Mouse (Mus musculus): ENCODE measurements around the gene Pkig. TPM values are rescaled to one million over a fixed set of nuclear protein-coding genes. Genes with fewer than 3 reads are reported as not detected.
A peak's percentile ranks its signal among the peaks of the same experiment; 100 is the strongest.

Pkig gene
- polyA plus RNA-seq, 1 experiment from 2014 or later, result 136 TPM

DNA sequence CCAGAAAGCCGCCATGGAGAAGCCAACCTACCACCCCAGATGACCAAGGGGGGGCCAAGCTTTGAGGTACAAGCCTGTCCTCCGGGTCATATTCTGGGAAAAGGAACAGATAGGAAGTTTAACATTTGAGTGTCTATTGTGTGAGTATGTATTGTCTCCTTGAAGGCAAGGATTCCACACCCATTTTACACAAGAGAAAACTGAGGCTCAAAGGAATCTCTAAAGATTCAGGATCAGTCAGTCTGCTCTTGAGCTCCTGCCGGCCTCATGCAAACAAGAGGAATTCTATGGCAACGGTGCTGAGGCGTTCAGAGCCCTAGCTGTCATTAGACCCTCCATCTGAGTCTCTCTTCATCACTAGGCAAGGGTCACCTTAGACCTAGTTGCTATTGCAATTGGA, 84.5 kb downstream of the Pkig start:
- H3K4me2 ChIP-seq (replicated peaks; ENCODE audit: low read depth, low read length), result no peak overlapping the region
- no peak overlapping the region for H3K4me3 ChIP-seq (ENCODE audit: low read depth, low read length)
- no peak overlapping the region for H3K9ac ChIP-seq (ENCODE audit: low read depth, low read length)
- H3K4me1 ChIP-seq (replicated peaks; ENCODE audit: control insufficient read depth, insufficient read depth, low read length), result no peaks in the 10 kb centered on the region
- no peak for DNase-seq (ENCODE audit: low spot score)
- no peaks in the 10 kb centered on the region for H3K27me3 ChIP-seq (ENCODE audit: control insufficient read depth, insufficient read depth, low read length)
- 66% methylated on average over 5 of the region's 5 CpGs for WGBS
- no peaks in the 10 kb centered on the region for H3K36me3 ChIP-seq (ENCODE audit: control insufficient read depth, insufficient read depth, low read length)
- no peak overlapping the region for H3K27ac ChIP-seq (ENCODE audit: low read depth, low read length)
- H3K9me3 ChIP-seq (ENCODE audit: control insufficient read depth, low read length), result no peaks in the 10 kb centered on the region
- no peak for ATAC-seq (ENCODE audit: low FRiP score)

DNA sequence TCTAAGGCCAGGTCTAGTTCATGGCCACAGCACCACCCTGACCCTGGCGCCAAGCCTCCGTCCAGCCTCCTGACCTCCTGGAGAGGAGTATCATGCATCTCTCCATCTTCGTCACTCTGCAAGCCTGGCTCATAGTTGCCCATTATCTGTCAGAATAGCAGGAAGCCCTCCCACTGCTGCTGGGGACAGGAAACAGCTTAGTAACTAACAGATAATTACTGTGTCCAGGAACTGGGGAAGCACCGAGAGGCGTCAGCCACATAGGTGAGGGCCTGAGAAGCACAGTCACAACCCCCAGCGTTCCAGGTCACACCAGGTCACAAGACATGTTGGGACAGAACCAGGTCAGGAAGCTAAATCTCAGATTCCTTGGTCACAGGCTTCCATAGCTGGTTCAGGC, 85.2 kb downstream of the Pkig start:
- no peak overlapping the region for H3K9ac ChIP-seq (ENCODE audit: low read depth, low read length)
- 68% methylated on average over 6 of the region's 6 CpGs for WGBS
- no peak overlapping the region for H3K4me3 ChIP-seq (ENCODE audit: low read depth, low read length)
- H3K36me3 ChIP-seq (ENCODE audit: control insufficient read depth, insufficient read depth, low read length), result no peaks in the 10 kb centered on the region
- no peaks in the 10 kb centered on the region for H3K27me3 ChIP-seq (ENCODE audit: control insufficient read depth, insufficient read depth, low read length)
- no peak overlapping the region for H3K4me2 ChIP-seq (replicated peaks; ENCODE audit: low read depth, low read length)
- no peak for ATAC-seq (ENCODE audit: low FRiP score)
- no peaks in the 10 kb centered on the region for H3K4me1 ChIP-seq (replicated peaks; ENCODE audit: control insufficient read depth, insufficient read depth, low read length)
- H3K9me3 ChIP-seq (ENCODE audit: control insufficient read depth, low read length), result no peaks in the 10 kb centered on the region
- H3K27ac ChIP-seq (ENCODE audit: low read depth, low read length), result no peak overlapping the region
- DNase-seq (ENCODE audit: low spot score), result no peak

- H3K9ac ChIP-seq (ENCODE audit: low read depth, low read length), result no peak overlapping the region
- no peaks in the 10 kb centered on the region; the same call in 1 of the 2 replicates for H3K27me3 ChIP-seq (ENCODE audit: control insufficient read depth, insufficient read depth, low read length)
- H3K4me3 ChIP-seq (ENCODE audit: low read depth, low read length), result no peak overlapping the region
- 87% methylated on average over 10 of the region's 10 CpGs for WGBS
- DNase-seq (ENCODE audit: low spot score) (no peak), ATAC-seq (ENCODE audit: low FRiP score) (no peak)
- H3K4me2 ChIP-seq (replicated peaks; ENCODE audit: low read depth, low read length), result no peak overlapping the region
- H3K36me3 ChIP-seq (ENCODE audit: control insufficient read depth, insufficient read depth, low read length), result no peaks in the 10 kb centered on the region
- H3K4me1 ChIP-seq (replicated peaks; ENCODE audit: control insufficient read depth, insufficient read depth, low read length), result 0 out of 2 replicates have a peak, but pooled peaks cover 2% of the 10 kb centered on the region
- no peaks in the 10 kb centered on the region for H3K9me3 ChIP-seq (ENCODE audit: control insufficient read depth, low read length)
- no peak overlapping the region for H3K27ac ChIP-seq (ENCODE audit: low read depth, low read length)
Observed at GRCm38 (mm10) chr2:163744801-163745570, 86.8 kb downstream of the Pkig start.

- Histone ChIP-seq H3K4me3 (ENCODE audit: low read depth, low read length) (peak within 1 kb of the TSS; percentile 53), H3K27me3 (ENCODE audit: control insufficient read depth, insufficient read depth, low read length) (peaks cover 2% of the 10 kb centered on the region; the same call in 1 of the 2 replicates), H3K4me2 (replicated peaks; ENCODE audit: low read depth, low read length) (peak within 1 kb of the TSS; percentile 91), H3K9me3 (ENCODE audit: control insufficient read depth, low read length) (no peaks in the 10 kb centered on the region), H3K27ac (ENCODE audit: low read depth, low read length) (no peak within 1 kb of the TSS), H3K9ac (ENCODE audit: low read depth, low read length) (peak within 1 kb of the TSS; percentile 68), H3K4me1 (replicated peaks; ENCODE audit: control insufficient read depth, insufficient read depth, low read length) (peaks cover 2% of the 10 kb centered on the region; the same call in 1 of the 2 replicates), H3K36me3 (ENCODE audit: control insufficient read depth, insufficient read depth, low read length) (no peaks in the 10 kb centered on the region)
- 1% methylated on average over 49 of the region's 57 CpGs for WGBS
- DNase-seq (ENCODE audit: low spot score) (peak; percentile 72), ATAC-seq (ENCODE audit: low FRiP score) (peak; percentile 85)
Observed at GRCm38 (mm10) chr2:163749647-163750611, 91.7 kb downstream of the Pkig start, which contains the start of gene Ada. Ada (minus strand) TSS chr2:163750239.

GRCm38 (mm10) chr2:163754228-163754627, 96.0 kb downstream of the Pkig start:
- H3K27me3 ChIP-seq (ENCODE audit: control insufficient read depth, insufficient read depth, low read length), result peaks cover 2% of the 10 kb centered on the region; the same call in 1 of the 2 replicates
- DNase-seq (ENCODE audit: low spot score) (no peak), ATAC-seq (ENCODE audit: low FRiP score) (no peak)
- H3K9me3 ChIP-seq (ENCODE audit: control insufficient read depth, low read length), result no peaks in the 10 kb centered on the region
- H3K4me3 ChIP-seq (ENCODE audit: low read depth, low read length), result no peak overlapping the region
- no peaks in the 10 kb centered on the region for H3K36me3 ChIP-seq (ENCODE audit: control insufficient read depth, insufficient read depth, low read length)
- H3K4me1 ChIP-seq (replicated peaks; ENCODE audit: control insufficient read depth, insufficient read depth, low read length), result peaks cover 2% of the 10 kb centered on the region; the same call in 1 of the 2 replicates
- WGBS, result 81% methylated on average over 5 of the region's 5 CpGs
- H3K9ac ChIP-seq (ENCODE audit: low read depth, low read length), result no peak overlapping the region
- H3K27ac ChIP-seq (ENCODE audit: low read depth, low read length), result no peak overlapping the region
- H3K4me2 ChIP-seq (replicated peaks; ENCODE audit: low read depth, low read length), result no peak overlapping the region

GRCm38 (mm10) chr2:163756723-163757122, 98.5 kb downstream of the Pkig start:
- Histone ChIP-seq H3K4me1 (replicated peaks; ENCODE audit: control insufficient read depth, insufficient read depth, low read length) (no peaks in the 10 kb centered on the region), H3K36me3 (ENCODE audit: control insufficient read depth, insufficient read depth, low read length) (no peaks in the 10 kb centered on the region), H3K27ac (ENCODE audit: low read depth, low read length) (no peak overlapping the region), H3K9me3 (ENCODE audit: control insufficient read depth, low read length) (no peaks in the 10 kb centered on the region), H3K4me2 (replicated peaks; ENCODE audit: low read depth, low read length) (no peak overlapping the region), H3K9ac (ENCODE audit: low read depth, low read length) (no peak overlapping the region), H3K4me3 (ENCODE audit: low read depth, low read length) (no peak overlapping the region), H3K27me3 (ENCODE audit: control insufficient read depth, insufficient read depth, low read length) (no peaks in the 10 kb centered on the region)
- WGBS, result 66% methylated on average over 2 of the region's 2 CpGs
- no peak for ATAC-seq (ENCODE audit: low FRiP score)
- DNase-seq (ENCODE audit: low spot score), result no peak

DNA sequence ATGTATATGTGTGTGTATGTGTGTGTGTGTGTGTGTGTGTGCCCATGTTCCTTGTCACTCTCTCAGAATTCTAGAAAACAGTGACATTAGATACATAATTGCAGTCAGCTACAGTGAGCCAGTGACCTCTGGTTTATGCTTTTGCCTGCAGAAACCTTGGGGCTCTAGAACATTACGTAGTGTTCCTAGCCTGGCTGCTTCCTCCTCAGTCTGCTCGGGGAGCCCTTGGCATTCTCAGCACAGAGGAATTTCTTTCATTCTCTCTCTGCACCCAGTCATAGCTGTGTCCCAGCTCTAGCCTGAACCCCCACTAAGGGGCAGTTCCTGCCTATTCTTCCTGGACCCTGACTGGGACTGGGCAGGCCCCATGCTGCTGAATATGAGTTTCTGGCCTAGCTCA, 100.0 kb downstream of the Pkig start:
- Histone ChIP-seq H3K4me1 (replicated peaks; ENCODE audit: control insufficient read depth, insufficient read depth, low read length) (no peaks in the 10 kb centered on the region), H3K27ac (ENCODE audit: low read depth, low read length) (no peak overlapping the region), H3K9me3 (ENCODE audit: control insufficient read depth, low read length) (no peaks in the 10 kb centered on the region), H3K4me2 (replicated peaks; ENCODE audit: low read depth, low read length) (no peak overlapping the region), H3K36me3 (ENCODE audit: control insufficient read depth, insufficient read depth, low read length) (no peaks in the 10 kb centered on the region), H3K9ac (ENCODE audit: low read depth, low read length) (no peak overlapping the region), H3K4me3 (ENCODE audit: low read depth, low read length) (no peak overlapping the region), H3K27me3 (ENCODE audit: control insufficient read depth, insufficient read depth, low read length) (no peaks in the 10 kb centered on the region)
- ATAC-seq (ENCODE audit: low FRiP score), result no peak
- no peak for DNase-seq (ENCODE audit: low spot score)
- WGBS, result 67% methylated on average over 2 of the region's 2 CpGs

DNA sequence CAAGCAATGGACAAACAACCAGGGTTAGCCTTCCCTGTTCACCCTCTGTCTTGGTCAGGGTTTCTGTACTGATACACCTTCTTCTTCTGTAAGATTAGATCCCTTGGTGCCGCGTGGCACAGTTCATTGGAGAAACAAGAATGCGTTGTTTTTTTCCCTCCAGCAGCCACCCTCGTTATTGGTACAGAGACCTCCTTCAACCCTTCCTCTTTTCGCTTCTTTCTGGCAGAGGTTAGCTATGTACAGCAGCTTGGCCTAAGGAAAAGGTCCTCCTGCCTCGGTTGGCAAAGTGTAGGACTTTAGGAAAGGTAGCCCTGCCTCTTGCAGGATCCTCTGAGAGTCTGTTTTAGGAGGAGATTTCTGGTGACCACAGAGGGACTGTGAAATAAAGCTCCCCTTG, 102.4 kb downstream of the Pkig start:
- no peaks in the 10 kb centered on the region for H3K36me3 ChIP-seq (ENCODE audit: control insufficient read depth, insufficient read depth, low read length)
- no peak for DNase-seq (ENCODE audit: low spot score)
- H3K4me1 ChIP-seq (replicated peaks; ENCODE audit: control insufficient read depth, insufficient read depth, low read length), result no peaks in the 10 kb centered on the region
- no peak for ATAC-seq (ENCODE audit: low FRiP score)
- no peak overlapping the region for H3K27ac ChIP-seq (ENCODE audit: low read depth, low read length)
- H3K4me3 ChIP-seq (ENCODE audit: low read depth, low read length), result no peak overlapping the region
- no peak overlapping the region for H3K9ac ChIP-seq (ENCODE audit: low read depth, low read length)
- no peaks in the 10 kb centered on the region for H3K9me3 ChIP-seq (ENCODE audit: control insufficient read depth, low read length)
- 87% methylated on average over 6 of the region's 6 CpGs for whole genome bisulfite sequencing
- no peaks in the 10 kb centered on the region for H3K27me3 ChIP-seq (ENCODE audit: control insufficient read depth, insufficient read depth, low read length)
- H3K4me2 ChIP-seq (replicated peaks; ENCODE audit: low read depth, low read length), result no peak overlapping the region
